Mouse (Mus musculus): ENCODE measurements at regions not wholly inside any gene's neighbourhood (a gene's known extent, or its start where the extent isn't known, plus 50 kb on each side); places are given as distances from the start of the nearest gene placed in this dataset.

- TF ChIP-seq CTCF (IDR thresholded peaks at IDR 0.05; ENCODE audit: borderline replicate concordance, control insufficient read depth, extremely low read depth, insufficient read depth, low read length, poor library complexity) (no peak), POLR2A (IDR thresholded peaks at IDR 0.05; ENCODE audit: control insufficient read depth, extremely low read depth, insufficient read depth, low read length, poor library complexity) (no peak)
Observed at GRCm38 (mm10) chr9:115468641-115469040, 158.4 kb upstream of the Stt3b start.
